Mouse (Mus musculus): Measurements from ENCODE around the gene C1qtnf1. TPM values are rescaled to one million over a fixed set of nuclear protein-coding genes. Genes with fewer than 3 reads are reported as not detected.

The C1qtnf1 gene
- polyA plus RNA-seq, 1 experiment: 9.8 TPM

DNA sequence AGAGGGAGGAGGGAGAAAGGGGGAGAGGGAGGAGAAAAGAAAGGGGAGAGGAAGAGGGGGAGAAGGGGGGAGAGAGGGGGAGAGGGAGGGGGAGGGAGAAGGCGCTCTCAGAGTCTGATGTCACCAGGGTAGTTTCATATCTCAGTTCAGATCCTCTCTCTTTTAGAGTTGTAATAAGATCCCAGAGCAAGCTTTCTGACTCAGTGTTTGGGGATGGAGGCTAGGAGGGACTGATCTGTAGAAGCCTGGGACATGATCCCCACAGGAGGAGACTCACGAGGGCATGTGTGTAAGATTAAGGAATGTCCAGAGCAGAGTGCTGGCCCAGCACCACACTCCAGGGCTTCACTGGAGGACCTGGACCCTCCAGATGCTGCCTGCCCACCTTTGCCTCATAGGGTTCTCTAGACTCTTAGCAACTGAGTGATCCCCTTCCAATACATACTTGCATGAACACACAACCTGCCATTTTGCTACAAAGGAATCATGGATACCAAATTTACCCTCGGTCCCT, 680 bp upstream of the C1qtnf1 start:
- TF ChIP-seq CEBPB (IDR thresholded peaks at IDR 0.05; ENCODE audit: insufficient read depth, poor library complexity, severe bottlenecking) (no peak), MYOG (IDR thresholded peaks at IDR 0.05; ENCODE audit: control insufficient read depth in 1 of 3, insufficient read depth in 1 of 3, insufficient read length in 2 of 3, low read depth in 2 of 3) (no peak), MYOD1 (IDR thresholded peaks at IDR 0.05; ENCODE audit: control insufficient read depth in 1 of 3, insufficient read length in 2 of 3, low read depth in 2 of 3) (no peak), POLR2A (IDR thresholded peaks at IDR 0.05; ENCODE audit: insufficient read length, low read depth) (no peak), USF1 (IDR thresholded peaks at IDR 0.05; ENCODE audit: low read depth) (no peak), TCF12 (IDR thresholded peaks at IDR 0.05; ENCODE audit: insufficient read depth, poor library complexity, severe bottlenecking) (no peak), TCF3 (IDR thresholded peaks at IDR 0.05; ENCODE audit: insufficient read length, low read depth) (no peak), MAX (IDR thresholded peaks at IDR 0.05; ENCODE audit: low read depth) (no peak), POLR2AphosphoS2 (IDR thresholded peaks at IDR 0.05; ENCODE audit: insufficient read length, low read depth) (no peak), REST (IDR thresholded peaks at IDR 0.05; ENCODE audit: insufficient read depth, insufficient read length) (no peak), SRF (IDR thresholded peaks at IDR 0.05; ENCODE audit: control insufficient read depth, insufficient read length, low read depth) (no peak), E2F4 (IDR thresholded peaks at IDR 0.05; ENCODE audit: insufficient read depth) (no peak)
- H3K79me2 ChIP-seq (ENCODE audit: control insufficient read depth, insufficient read depth): no peaks in the 10 kb centered on the region
- no peaks in the 10 kb centered on the region for H3K36me3 ChIP-seq (ENCODE audit: control insufficient read depth, insufficient read depth)
- no peak overlapping the region for H3K4me3 ChIP-seq
- peak overlapping the region; percentile 60 for H3K4me2 ChIP-seq (ENCODE audit: low read depth)
- H3ac ChIP-seq (ENCODE audit: control insufficient read depth, insufficient read length): no peak overlapping the region
- H3K27me3 ChIP-seq (ENCODE audit: control insufficient read depth, insufficient read depth, insufficient read length): no peaks in the 10 kb centered on the region

DNA sequence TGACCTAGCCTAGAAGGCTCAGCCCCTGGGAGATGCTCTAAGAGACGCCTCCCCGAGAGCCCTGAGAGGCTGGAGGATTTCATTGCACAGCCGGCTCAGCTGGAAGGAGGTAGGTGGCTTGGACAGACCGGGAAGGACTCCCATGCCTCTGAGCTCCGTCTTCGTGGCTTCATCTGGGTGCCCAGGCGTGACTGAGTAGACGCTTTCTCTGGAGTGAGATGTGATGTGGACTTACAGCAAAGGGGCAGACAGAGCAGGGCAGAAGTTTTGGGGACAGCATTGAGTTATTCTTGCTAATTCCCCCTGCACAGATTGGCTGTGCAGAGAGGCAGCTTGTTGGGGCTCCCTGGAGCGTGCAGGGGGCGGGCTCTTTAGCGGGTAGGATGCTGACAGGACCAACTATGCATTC, 461 bp downstream of the C1qtnf1 start:
- Histone ChIP-seq H3K27me3 (ENCODE audit: control insufficient read depth, insufficient read depth, insufficient read length) (no peaks in the 10 kb centered on the region), H3K36me3 (ENCODE audit: control insufficient read depth, insufficient read depth) (no peaks in the 10 kb centered on the region), H3K79me2 (ENCODE audit: control insufficient read depth, insufficient read depth) (no peaks in the 10 kb centered on the region), H3ac (ENCODE audit: control insufficient read depth, insufficient read length) (no peak overlapping the region), H3K4me3 (no peak overlapping the region), H3K4me2 (ENCODE audit: low read depth) (peak overlapping the region; percentile 60)
- TF ChIP-seq E2F4 (IDR thresholded peaks at IDR 0.05; ENCODE audit: insufficient read depth) (no peak), MYOG (IDR thresholded peaks at IDR 0.05; ENCODE audit: control insufficient read depth in 1 of 3, insufficient read depth in 1 of 3, insufficient read length in 2 of 3, low read depth in 2 of 3) (no peak), MYOD1 (IDR thresholded peaks at IDR 0.05; ENCODE audit: control insufficient read depth in 1 of 3, insufficient read length in 2 of 3, low read depth in 2 of 3) (no peak), POLR2A (IDR thresholded peaks at IDR 0.05; ENCODE audit: insufficient read length, low read depth) (no peak), SRF (IDR thresholded peaks at IDR 0.05; ENCODE audit: control insufficient read depth, insufficient read length, low read depth) (no peak)

GRCm38 (mm10) chr11:118428944-118429709, 1.1 kb downstream of the C1qtnf1 start:
- H3K4me2 ChIP-seq (ENCODE audit: low read depth): peak overlapping the region; percentile 60
- H3K36me3 ChIP-seq (ENCODE audit: control insufficient read depth, insufficient read depth): no peaks in the 10 kb centered on the region
- no peaks in the 10 kb centered on the region for H3K79me2 ChIP-seq (ENCODE audit: control insufficient read depth, insufficient read depth)
- no peak overlapping the region for H3K4me3 ChIP-seq
- H3K27me3 ChIP-seq (ENCODE audit: control insufficient read depth, insufficient read depth, insufficient read length): no peaks in the 10 kb centered on the region
- H3ac ChIP-seq (ENCODE audit: control insufficient read depth, insufficient read length): no peak overlapping the region
- TF ChIP-seq USF1 (IDR thresholded peaks at IDR 0.05; ENCODE audit: low read depth) (no peak), POLR2A (IDR thresholded peaks at IDR 0.05; ENCODE audit: insufficient read length, low read depth) (no peak), TCF3 (IDR thresholded peaks at IDR 0.05; ENCODE audit: insufficient read length, low read depth) (no peak), CEBPB (IDR thresholded peaks at IDR 0.05; ENCODE audit: insufficient read depth, poor library complexity, severe bottlenecking) (no peak), POLR2AphosphoS2 (IDR thresholded peaks at IDR 0.05; ENCODE audit: insufficient read length, low read depth) (no peak), MAX (IDR thresholded peaks at IDR 0.05; ENCODE audit: low read depth) (no peak), MYOD1 (IDR thresholded peaks at IDR 0.05; ENCODE audit: control insufficient read depth in 1 of 3, insufficient read length in 2 of 3, low read depth in 2 of 3) (no peak), MYOG (IDR thresholded peaks at IDR 0.05; ENCODE audit: control insufficient read depth in 1 of 3, insufficient read depth in 1 of 3, insufficient read length in 2 of 3, low read depth in 2 of 3) (no peak), REST (IDR thresholded peaks at IDR 0.05; ENCODE audit: insufficient read depth, insufficient read length) (no peak), SRF (IDR thresholded peaks at IDR 0.05; ENCODE audit: control insufficient read depth, insufficient read length, low read depth) (no peak), E2F4 (IDR thresholded peaks at IDR 0.05; ENCODE audit: insufficient read depth) (no peak)

DNA sequence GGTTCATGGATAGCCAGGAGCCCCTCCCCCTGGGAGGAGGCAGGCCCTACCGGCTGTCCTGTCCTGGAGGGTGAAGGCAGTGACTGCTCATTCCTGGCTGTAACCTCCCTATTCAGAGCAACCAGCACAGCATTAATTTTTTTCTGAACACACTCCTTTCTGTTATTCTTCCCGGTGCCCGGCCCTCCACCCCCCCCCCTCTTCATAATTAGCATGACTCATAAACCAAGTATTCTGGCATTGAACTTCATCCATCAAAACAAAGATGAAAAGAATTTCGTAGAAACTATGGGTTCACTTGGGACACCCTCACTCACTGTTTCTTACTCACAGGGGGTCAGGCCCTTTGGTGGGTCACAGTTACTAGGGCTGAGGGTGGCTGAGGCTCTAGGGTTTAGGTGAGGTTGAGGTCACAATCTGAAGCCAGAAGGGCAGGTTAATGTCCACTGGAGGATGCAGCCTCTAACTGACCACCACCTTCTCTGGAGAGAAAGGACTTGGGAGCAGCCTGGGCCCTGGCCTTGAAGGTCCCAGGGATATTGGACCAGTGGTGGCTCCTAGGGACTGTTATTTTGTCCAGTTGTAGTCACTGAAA, 2.4 kb downstream of the C1qtnf1 start:
- no peaks in the 10 kb centered on the region for H3K36me3 ChIP-seq (ENCODE audit: control insufficient read depth, insufficient read depth)
- no peak for TF ChIP-seq MYOG (IDR thresholded peaks at IDR 0.05; ENCODE audit: control insufficient read depth in 1 of 3, insufficient read depth in 1 of 3, insufficient read length in 2 of 3, low read depth in 2 of 3)
- no peak for TF ChIP-seq USF1 (IDR thresholded peaks at IDR 0.05; ENCODE audit: low read depth)
- TF ChIP-seq MYOD1 (IDR thresholded peaks at IDR 0.05; ENCODE audit: control insufficient read depth in 1 of 3, insufficient read length in 2 of 3, low read depth in 2 of 3): no peak
- TF ChIP-seq E2F4 (IDR thresholded peaks at IDR 0.05; ENCODE audit: insufficient read depth): no peak
- TF ChIP-seq REST (IDR thresholded peaks at IDR 0.05; ENCODE audit: insufficient read depth, insufficient read length): no peak
- TF ChIP-seq MAX (IDR thresholded peaks at IDR 0.05; ENCODE audit: low read depth): no peak
- TF ChIP-seq POLR2AphosphoS2 (IDR thresholded peaks at IDR 0.05; ENCODE audit: insufficient read length, low read depth): no peak
- TF ChIP-seq SRF (IDR thresholded peaks at IDR 0.05; ENCODE audit: control insufficient read depth, insufficient read length, low read depth): no peak
- no peak for TF ChIP-seq TCF3 (IDR thresholded peaks at IDR 0.05; ENCODE audit: insufficient read length, low read depth)
- TF ChIP-seq CEBPB (IDR thresholded peaks at IDR 0.05; ENCODE audit: insufficient read depth, poor library complexity, severe bottlenecking): no peak
- TF ChIP-seq TCF12 (IDR thresholded peaks at IDR 0.05; ENCODE audit: insufficient read depth, poor library complexity, severe bottlenecking): no peak
- no peak for TF ChIP-seq POLR2A (IDR thresholded peaks at IDR 0.05; ENCODE audit: insufficient read length, low read depth)
- H3K4me3 ChIP-seq: no peak overlapping the region
- H3K27me3 ChIP-seq (ENCODE audit: control insufficient read depth, insufficient read depth, insufficient read length): no peaks in the 10 kb centered on the region
- H3K79me2 ChIP-seq (ENCODE audit: control insufficient read depth, insufficient read depth): no peaks in the 10 kb centered on the region
- no peak overlapping the region for H3ac ChIP-seq (ENCODE audit: control insufficient read depth, insufficient read length)
- peak overlapping the region; percentile 60 for H3K4me2 ChIP-seq (ENCODE audit: low read depth)

All from myocyte (in vitro differentiated cells).